Mouse (Mus musculus): ENCODE measurements at regions not wholly inside any gene's neighbourhood (a gene's known extent, or its start where the extent isn't known, plus 50 kb on each side); places are given as distances from the start of the nearest gene placed in this dataset.

- DNase-seq, result no peak
These were observed 194.2 kb upstream of the Zic1 start for GRCm38 (mm10) chr9:91559794-91560193.

DNA sequence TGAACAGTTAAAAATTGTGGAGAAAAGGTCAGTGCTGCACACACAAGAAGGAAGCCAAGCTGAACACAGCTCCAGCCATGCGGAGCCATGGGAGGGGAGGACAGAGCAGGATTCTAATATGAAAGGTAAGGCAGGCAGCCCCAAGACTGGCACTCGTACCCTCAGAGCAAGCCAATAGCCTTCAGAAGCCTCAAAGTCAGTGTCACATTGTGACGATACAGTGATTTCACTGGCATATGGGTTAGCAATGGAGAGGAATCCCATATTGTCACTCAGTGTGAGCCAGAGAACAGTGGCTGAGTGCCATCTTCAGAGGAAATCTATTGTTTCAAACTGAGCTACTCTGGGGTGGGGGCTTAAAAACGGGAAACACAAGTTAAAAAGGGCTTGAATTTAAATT lies 181.4 kb upstream of the Zic1 start:
- DNase-seq, result peak; percentile 74

DNA sequence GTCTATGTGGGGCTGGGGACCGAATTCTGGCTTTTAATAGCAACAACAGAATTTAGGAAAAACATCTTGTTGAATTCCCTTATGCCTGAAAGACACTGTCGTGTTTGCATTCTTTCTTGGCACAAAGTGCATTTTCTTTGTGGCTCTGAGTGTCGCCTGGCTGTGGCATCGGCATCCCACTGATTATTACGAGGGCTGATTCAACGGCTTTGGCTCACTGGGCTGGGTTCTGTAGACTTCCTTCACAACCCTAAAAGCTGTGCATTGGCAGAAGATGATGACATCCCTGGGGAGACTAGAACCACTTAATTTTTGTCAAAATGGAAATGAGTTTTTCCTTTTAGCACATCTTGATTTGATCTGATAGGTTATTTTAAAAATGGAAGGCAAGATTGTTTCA lies 179.8 kb upstream of the Zic1 start:
- DNase-seq, result peak; percentile 54

GRCm38 (mm10) chr9:91528838-91529475 lies 163.3 kb upstream of the Zic1 start:
- no peak for DNase-seq

- no peak for DNase-seq
These were observed 162.8 kb upstream of the Zic1 start for GRCm38 (mm10) chr9:91528388-91528787.

GRCm38 (mm10) chr9:91520521-91520920 lies 154.9 kb upstream of the Zic1 start:
- no peak for DNase-seq

- no peak for DNase-seq
These were observed 144.1 kb upstream of the Zic1 start for GRCm38 (mm10) chr9:91509672-91510071.

- DNase-seq, result no peak
These were observed 138.2 kb upstream of the Zic1 start for GRCm38 (mm10) chr9:91503657-91504329.

DNA sequence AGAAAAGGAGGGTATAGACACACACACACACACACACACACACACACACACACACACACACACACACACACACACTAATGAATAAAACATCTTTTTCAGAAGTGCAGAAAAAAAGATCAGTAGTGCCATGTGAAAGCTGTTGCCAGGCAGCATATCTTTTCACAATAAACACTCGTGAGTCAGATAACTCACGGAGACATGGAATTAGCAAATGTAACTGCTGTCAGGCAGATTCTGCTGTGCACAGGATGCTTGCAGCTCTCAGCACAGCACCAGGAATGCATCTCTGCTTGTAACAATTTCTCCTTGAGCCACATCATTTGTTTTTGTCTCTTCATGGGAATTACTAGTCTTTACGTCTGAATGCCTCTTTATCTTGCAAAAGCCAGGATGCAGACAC lies 111.0 kb upstream of the Zic1 start:
- no peak for DNase-seq

GRCm38 (mm10) chr9:91462713-91463425 lies 97.3 kb upstream of the Zic1 start:
- no peak for DNase-seq

DNA sequence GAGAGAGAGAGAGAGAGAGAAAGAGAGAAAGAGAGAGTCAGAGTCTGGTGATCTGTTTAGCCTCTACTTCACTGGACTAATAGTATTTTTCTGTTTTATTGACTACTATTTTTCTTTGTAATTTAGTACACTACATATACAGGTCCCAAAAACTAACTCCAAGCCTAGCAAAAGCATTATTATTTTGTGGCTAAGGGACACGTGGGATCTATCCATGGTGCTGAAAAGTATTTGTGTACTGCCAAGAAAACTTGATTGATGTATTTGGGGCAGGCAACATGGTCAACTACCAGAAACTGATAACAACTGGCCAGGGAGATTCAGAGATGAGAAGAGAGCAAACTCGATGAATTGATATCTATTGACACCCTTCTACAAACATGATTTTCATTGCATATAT lies 94.3 kb upstream of the Zic1 start:
- no peak for DNase-seq

- DNase-seq, result no peak
These were observed 91.2 kb upstream of the Zic1 start for GRCm38 (mm10) chr9:91456843-91457242.

DNA sequence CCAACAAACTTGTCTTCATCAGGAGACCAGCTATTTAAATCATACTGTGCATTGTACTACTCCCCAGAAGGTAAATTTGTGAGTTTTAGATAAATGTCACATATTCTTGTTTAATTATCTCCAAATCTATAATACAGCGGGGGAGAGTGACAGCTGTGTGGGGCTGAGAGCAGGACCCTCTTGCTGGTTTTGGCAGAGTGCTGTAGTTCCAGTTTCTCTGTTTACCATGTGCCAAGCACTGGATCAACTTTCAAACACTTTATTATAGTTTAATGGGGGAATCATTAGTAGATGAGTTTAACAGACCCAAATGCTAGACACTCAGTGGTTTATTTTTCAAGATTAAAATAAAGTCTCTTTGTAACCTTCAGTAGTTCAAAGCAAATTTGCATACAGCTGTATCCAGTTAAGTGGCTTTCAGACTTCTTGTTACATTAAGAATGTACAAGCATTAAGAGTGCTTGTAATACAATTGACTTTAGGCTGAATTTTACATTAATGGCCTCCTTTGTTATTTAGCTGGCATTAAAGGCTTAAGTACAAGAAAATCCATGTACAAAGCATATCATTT lies 90.7 kb upstream of the Zic1 start:
- DNase-seq, result no peak

- DNase-seq, result no peak
These were observed 73.5 kb upstream of the Zic1 start for GRCm38 (mm10) chr9:91439106-91439505.
